Mouse (Mus musculus) hematopoietic multipotent progenitor cell, adult 10-12 weeks (in vitro differentiated cells): ENCODE measurements around the gene Chd8. TPM values are rescaled to one million over a fixed set of nuclear protein-coding genes. Genes with fewer than 3 reads are reported as not detected.

ENCODE experiments used
- polyA plus RNA-seq: library from polyadenylated mRNA; stranded (reverse); fragments of >175 nt; gene quantifications from 2 replicates; pipeline ENCODE4 v1.2.3, GENCODE M21; 2012; ENCODE audit warnings: low replicate concordance

Gene Chd8
- polyA plus RNA-seq: 9.6 and 30.6 TPM in 2 replicates

DNA sequence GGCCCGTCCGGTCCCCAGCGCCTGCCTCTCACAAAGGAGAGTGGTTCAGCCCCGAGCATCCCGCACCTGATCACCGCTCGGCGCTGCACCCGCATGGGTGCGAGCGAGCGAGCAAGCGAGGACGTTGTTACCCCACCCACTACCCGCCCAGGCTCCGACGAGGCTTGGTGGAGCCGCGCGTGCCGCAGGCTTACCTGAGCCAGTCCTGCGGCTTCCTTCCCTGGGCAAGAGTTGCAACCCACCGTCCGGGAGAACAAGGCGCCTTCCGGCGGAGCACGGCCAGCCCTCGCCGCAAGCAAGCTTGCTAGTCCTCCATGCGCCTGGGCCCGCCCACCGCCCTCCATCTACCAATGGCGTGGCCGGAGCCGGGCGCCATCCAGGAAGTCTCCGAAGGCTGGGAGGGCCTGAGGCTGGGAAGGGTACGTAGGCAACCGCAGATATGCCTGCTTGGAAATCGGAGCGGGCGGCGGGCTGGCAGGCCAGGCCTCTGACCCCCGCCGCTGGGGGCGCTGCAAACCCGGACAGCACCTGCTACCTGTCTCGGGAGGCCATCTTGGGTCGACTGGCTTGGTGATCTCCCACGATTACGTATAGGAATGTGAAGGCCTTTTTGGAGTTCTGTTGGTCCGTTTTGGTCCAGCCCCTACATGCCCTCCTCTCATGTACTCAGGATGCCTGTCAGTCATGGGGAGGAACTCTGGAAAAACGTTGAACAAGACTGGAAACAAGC, at the start of gene Chd8:
Gene Chd8 (minus strand): TSS at position 297 of the 730 bp plus-strand sequence.

DNA sequence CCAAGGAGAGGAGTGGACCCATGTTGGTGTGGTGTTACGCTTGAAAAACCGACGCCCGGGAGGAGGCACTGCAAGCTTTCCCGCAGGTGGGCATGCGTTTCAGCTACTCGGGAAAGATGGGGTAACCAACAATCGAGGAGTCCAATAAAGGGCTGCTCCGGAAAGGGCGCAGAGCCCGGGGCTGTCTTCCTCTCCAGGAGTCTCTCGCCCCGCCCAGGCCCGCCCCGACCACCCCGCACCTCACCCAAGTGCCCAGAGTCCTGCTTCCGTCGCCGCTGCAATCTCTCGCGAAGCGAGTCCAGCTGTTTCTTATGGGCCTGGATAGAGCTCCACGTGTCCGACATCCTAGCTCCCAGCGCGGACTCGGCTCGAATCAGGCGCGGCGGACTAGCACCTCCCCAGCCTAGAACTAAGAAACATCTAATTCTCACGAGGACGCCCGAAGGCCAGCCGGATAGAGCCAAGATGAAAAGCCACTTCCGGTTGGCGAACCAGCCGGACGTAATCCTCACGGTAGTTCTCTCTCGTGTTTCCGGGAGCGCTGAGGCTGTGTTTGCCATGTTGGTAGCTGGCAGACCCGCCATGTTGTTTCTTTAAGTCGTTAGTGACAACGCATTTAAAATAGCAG, 47.2 kb upstream of the Chd8 start, which contains the start of gene Mettl3:
Gene Mettl3 (minus strand): TSS at position 485 of the 628 bp plus-strand sequence.

GRCm38 (mm10) chr14:52278932-52279746, 21.6 kb upstream of the Chd8 start, which contains the start of the genes Tox4 and Rab2b:
Gene Tox4 (plus strand): TSS chr14:52279146.
Gene Rab2b (minus strand): TSS chr14:52279545.

GRCm38 (mm10) chr14:52197156-52197878, 60.3 kb downstream of the Chd8 start, which contains the start of gene Supt16:
Gene Supt16 (minus strand): TSS chr14:52197416.

Other genes with a start within 250 kb of the Chd8 start
- not detected in 2 replicates for gene Tmem253, start 242.1 kb downstream of the Chd8 start, polyA plus RNA-seq
- 35.0 and 79.9 TPM in 2 replicates for gene Zfp219, start 237.0 kb downstream of the Chd8 start, polyA plus RNA-seq
- not detected in 2 replicates for gene Olfr221, start 215.3 kb downstream of the Chd8 start, polyA plus RNA-seq
- gene Hnrnpc, start 153.8 kb downstream of the Chd8 start, polyA plus RNA-seq: 12.0 and 24.1 TPM in 2 replicates
- gene Rpgrip1, start 147.1 kb downstream of the Chd8 start, polyA plus RNA-seq: 6.8 and 11.8 TPM in 2 replicates
- 7.8 and 20.4 TPM in 2 replicates for gene Supt16, start 60.4 kb downstream of the Chd8 start, polyA plus RNA-seq
- 24.0 and 40.0 TPM in 2 replicates for gene Tox4, start 21.4 kb upstream of the Chd8 start, polyA plus RNA-seq
- 0.48 and 1.7 TPM in 2 replicates for gene Rab2b, start 21.8 kb upstream of the Chd8 start, polyA plus RNA-seq
- gene Mettl3, start 47.3 kb upstream of the Chd8 start, polyA plus RNA-seq: 5.0 and 12.1 TPM in 2 replicates
- gene Sall2, start 71.0 kb upstream of the Chd8 start, polyA plus RNA-seq: 2.6 and 3.0 TPM in 2 replicates
- not detected in 2 replicates for gene Olfr1513, start 98.6 kb upstream of the Chd8 start, polyA plus RNA-seq
- gene Olfr1512, start 121.4 kb upstream of the Chd8 start, polyA plus RNA-seq: not detected in 2 replicates
- gene Olfr1511, start 139.6 kb upstream of the Chd8 start, polyA plus RNA-seq: not detected in 2 replicates
- gene Olfr1510, start 156.6 kb upstream of the Chd8 start, polyA plus RNA-seq: not detected in 2 replicates
- gene Olfr1509, start 185.2 kb upstream of the Chd8 start, polyA plus RNA-seq: not detected in 2 replicates
- not detected in 2 replicates for gene Olfr1508, start 209.7 kb upstream of the Chd8 start, polyA plus RNA-seq
- gene Olfr1507, start 238.0 kb upstream of the Chd8 start, polyA plus RNA-seq: not detected in 2 replicates